Mouse (Mus musculus): ENCODE data around the gene Nek7. TPM values are rescaled to one million over a fixed set of nuclear protein-coding genes. Genes with fewer than 3 reads are reported as not detected.
A peak's percentile ranks its signal among the peaks of the same experiment; 100 is the strongest.

The Nek7 gene
- total RNA-seq, 2 experiments from 2014 or later = 111 to 124 TPM

- no peak for DNase-seq (ENCODE audit: low spot score)
These were observed 104.6 kb downstream of the Nek7 start for GRCm38 (mm10) chr1:138515362-138515761.

- no peak for DNase-seq (ENCODE audit: low spot score)
These were observed 106.0 kb downstream of the Nek7 start for GRCm38 (mm10) chr1:138513982-138514381.

- DNase-seq (ENCODE audit: low spot score) = peak; percentile 13
These were observed 109.4 kb downstream of the Nek7 start for GRCm38 (mm10) chr1:138510566-138510965.

- peak; percentile 40 for DNase-seq (ENCODE audit: low spot score)
These were observed 112.4 kb downstream of the Nek7 start for GRCm38 (mm10) chr1:138507446-138508043.

GRCm38 (mm10) chr1:138507014-138507413 lies 112.9 kb downstream of the Nek7 start:
- no peak for DNase-seq (ENCODE audit: low spot score)

- DNase-seq (ENCODE audit: low spot score) = no peak
These were observed 115.7 kb downstream of the Nek7 start for GRCm38 (mm10) chr1:138504228-138504627.

GRCm38 (mm10) chr1:138500691-138501090 lies 119.2 kb downstream of the Nek7 start:
- DNase-seq (ENCODE audit: low spot score) = no peak

- DNase-seq (ENCODE audit: low spot score) = no peak
These were observed 119.8 kb downstream of the Nek7 start for GRCm38 (mm10) chr1:138500155-138500554.

- no peak for DNase-seq (ENCODE audit: low spot score)
These were observed 120.5 kb downstream of the Nek7 start for GRCm38 (mm10) chr1:138499461-138499860.

GRCm38 (mm10) chr1:138491382-138492097 lies 128.4 kb downstream of the Nek7 start:
- DNase-seq (ENCODE audit: low spot score) = no peak

GRCm38 (mm10) chr1:138487569-138487968 lies 132.4 kb downstream of the Nek7 start:
- no peak for DNase-seq (ENCODE audit: low spot score)

GRCm38 (mm10) chr1:138480694-138481093 lies 139.2 kb downstream of the Nek7 start:
- DNase-seq (ENCODE audit: low spot score) = no peak

- no peak for DNase-seq (ENCODE audit: low spot score)
These were observed 154.6 kb downstream of the Nek7 start for GRCm38 (mm10) chr1:138465352-138465751.

- no peak for DNase-seq (ENCODE audit: low spot score)
These were observed 158.5 kb downstream of the Nek7 start for GRCm38 (mm10) chr1:138461425-138461824.

- DNase-seq (ENCODE audit: low spot score) = no peak
These were observed 170.5 kb downstream of the Nek7 start for GRCm38 (mm10) chr1:138449476-138449851.

- DNase-seq (ENCODE audit: low spot score) = no peak
These were observed 171.1 kb downstream of the Nek7 start for GRCm38 (mm10) chr1:138448635-138449475.

GRCm38 (mm10) chr1:138446846-138447245 lies 173.1 kb downstream of the Nek7 start:
- DNase-seq (ENCODE audit: low spot score) = no peak

Other genes with a start within 250 kb of the Nek7 start
- gene Lhx9, start 228.4 kb upstream of the Nek7 start, total RNA-seq (2021) = not detected
- 10 to 100 TPM; 14.8 to 15.2 TPM for gene 2310009B15Rik, start 236.7 kb upstream of the Nek7 start, total RNA-seq (2021)

Measured in gastrocnemius, adult 18-20 months (tissue).